Mouse (Mus musculus) spleen, adult 10 weeks (tissue): ENCODE measurements around the gene Trim3. TPM values are rescaled to one million over a fixed set of nuclear protein-coding genes. Genes with fewer than 3 reads are reported as not detected.

Experiments used
- polyA plus RNA-seq: library from polyadenylated mRNA; stranded (reverse); fragments of 350-450 nt; fragmentation: Illumina TruSeq; extraction: RNeasy Lipid Tissue Mini Kit (QIAGEN cat#74804); gene quantifications from one replicate; pipeline ENCODE4 v1.2.3, GENCODE M21; 2015; ENCODE audit warnings: low replicate concordance; ENCODE audit not compliant: insufficient read depth

The Trim3 gene
- polyA plus RNA-seq = 38.1 TPM

DNA sequence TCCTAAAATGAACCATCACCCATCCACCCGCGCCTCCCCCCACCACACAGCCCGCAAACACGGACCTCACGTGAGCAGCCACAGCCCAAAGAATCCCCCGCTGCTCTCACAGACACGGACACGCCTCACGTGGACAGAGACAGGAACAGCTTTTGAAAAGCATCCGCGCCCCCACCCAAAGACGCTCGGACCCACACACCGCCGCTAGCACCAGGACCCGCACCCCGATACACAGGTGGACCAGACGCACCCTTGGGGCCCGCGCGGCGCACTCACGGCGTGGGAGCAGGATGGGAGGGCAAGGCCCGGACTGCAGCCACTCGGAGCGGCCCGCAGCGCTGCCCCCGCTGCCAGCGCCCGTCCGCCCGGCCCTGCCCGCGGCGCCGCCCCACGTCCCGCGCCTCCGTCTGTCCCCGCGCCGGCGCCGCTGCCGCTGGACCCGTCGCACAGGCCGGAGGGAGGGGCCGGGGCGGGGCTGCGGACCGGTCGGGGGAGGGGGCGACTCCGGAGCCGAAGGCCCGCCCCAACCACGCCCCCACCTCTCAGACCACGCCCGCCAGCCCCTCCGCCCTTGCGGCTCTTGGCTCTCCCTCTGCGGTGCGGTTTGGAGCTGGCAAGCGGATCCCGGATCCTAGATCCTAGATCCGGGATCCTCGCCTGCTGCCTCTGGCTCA lies at the start of gene Trim3:
Trim3 (minus strand) TSS at position 445 of the 674 bp plus-strand sequence.

DNA sequence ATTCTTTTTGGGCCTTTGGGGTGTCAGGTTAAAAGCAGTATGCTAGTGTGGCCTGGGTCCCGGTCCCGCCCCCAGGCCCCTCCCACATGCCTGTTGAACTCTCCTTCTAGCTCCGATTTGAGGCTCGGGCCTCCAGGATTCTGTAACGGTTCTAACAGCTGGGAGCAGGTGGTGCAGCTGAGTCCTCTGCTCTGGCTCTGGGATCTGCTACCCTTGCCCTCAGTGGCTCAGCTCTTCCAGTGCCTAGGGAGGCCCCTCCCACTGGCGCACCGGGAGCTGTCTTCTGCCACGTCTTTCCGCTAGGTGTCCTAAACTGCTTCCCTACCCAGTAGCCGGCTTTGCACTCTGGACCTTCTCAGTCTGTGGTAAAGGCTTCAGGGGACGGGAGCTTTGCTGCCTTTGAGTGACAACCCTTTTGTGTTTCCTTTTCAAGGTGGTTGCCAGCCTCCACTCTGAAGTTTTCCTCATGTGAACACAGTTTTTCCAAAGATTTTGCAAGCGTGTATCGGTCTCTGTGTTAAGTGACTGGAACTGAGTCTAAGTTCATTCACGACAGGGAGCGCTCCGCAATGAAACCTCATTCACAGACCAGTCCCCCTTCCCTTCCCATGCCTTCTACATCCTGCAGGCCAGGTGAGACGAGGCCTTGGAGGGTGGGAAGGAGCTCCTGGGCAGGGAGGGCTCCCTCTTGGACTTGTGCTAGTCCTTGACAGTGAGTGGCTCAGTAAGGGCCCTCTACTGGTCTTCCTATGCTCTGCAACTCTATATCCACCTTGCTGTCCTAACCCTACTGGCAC lies 17.5 kb upstream of the Trim3 start, which contains the start of gene Dnhd1:
Dnhd1 (plus strand) TSS at position 189 of the 797 bp plus-strand sequence.

DNA sequence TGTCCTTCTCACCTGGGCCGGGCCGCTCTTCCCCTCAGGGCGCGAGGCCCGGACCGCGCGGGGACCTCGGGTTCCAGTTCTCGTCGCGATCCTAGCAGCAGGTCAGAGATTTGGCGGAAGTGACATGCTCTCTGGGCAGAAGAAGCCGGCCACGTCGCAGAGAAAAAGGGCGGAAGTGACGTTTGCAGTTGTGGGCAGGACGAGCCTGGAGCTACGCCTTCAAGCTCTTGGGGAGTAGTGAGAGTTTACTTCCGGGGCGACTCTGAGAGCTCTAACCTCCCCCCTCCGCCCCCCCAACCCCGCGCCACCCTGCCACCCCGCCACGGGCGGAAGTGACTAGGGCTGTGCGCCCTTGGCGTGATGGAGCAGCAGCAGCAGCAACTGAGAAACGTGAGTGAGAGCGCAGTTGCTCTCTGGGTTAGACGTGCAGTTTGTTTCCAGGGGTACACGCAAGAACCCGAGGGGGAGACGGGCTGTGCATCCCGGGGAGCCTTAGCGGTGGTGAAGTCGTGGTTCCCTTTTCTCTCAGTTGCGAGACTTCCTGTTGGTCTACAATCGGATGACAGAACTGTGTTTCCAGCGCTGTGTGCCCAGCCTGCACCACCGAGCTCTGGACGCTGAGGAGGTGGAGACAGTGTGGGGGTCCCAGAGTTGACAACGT lies 7.0 kb upstream of the Trim3 start, which contains the start of the genes Arfip2 and Gm45799:
Arfip2 (minus strand) TSS at position 184 of the 661 bp plus-strand sequence.
Gm45799 (plus strand) TSS at position 320 of the 661 bp plus-strand sequence.

DNA sequence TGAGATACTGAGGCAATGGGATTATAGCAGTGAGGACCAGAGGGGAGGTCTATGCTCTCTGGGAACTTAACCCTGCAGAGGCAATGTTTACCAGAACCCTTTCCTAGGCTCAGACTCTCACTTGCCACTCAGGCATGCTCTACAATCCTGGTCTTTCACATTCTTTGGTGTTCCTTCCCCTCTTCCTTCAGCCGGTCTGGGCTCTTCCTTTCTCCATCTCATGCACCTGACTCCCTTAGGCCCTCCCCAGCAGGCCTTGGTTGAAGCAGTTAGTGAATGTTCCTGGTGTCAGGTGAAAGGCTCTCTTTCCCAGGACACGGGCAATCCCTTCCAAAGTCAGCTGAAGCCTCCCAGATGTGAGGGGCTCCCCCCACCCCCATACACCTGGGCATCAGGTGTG lies 6.4 kb upstream of the Trim3 start, which contains the start of gene Timm10b:
Timm10b (plus strand) TSS at position 301 of the 400 bp plus-strand sequence.

DNA sequence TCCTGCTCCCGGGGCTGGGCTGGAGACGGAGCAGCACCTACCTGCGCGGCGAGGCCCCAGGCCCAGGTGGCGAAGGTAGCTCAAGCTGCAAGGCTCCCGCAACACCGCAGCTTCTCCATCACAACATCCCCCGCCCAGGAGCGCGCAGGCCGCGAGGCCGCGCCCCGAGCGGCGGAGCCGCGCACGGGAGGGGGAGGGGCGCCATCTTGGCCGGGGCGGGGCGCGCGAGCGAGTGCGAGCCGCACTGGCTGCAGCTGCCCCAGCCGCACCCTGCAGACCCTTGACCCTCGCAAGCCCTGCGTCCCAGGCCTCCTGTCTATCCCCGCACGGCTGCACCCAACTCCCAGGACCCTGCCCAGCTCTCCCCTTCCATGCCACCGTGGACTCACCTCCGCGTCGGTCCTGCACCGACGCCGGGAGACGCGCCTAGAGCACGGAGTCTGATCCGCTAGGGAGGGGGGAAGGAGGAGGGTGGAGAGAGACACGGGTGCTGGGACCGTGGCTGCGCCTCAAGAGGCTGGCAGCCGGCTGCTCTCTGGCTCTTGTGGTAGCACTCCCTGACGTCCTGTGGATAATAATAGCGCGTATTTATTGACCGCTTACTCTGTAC lies 52.2 kb downstream of the Trim3 start, which contains the start of gene Apbb1:
Apbb1 (minus strand) TSS at position 560 of the 610 bp plus-strand sequence.

Other genes with a start within 250 kb of the Trim3 start
- gene Fam160a2, start 233.5 kb downstream of the Trim3 start, polyA plus RNA-seq = 19.9 TPM
- not detected for gene Cnga4, start 229.0 kb downstream of the Trim3 start, polyA plus RNA-seq
- gene Cckbr, start 207.8 kb downstream of the Trim3 start, polyA plus RNA-seq = not detected
- 12.3 TPM for gene Cavin3, start 151.3 kb downstream of the Trim3 start, polyA plus RNA-seq
- 12.2 TPM for gene Smpd1, start 79.2 kb downstream of the Trim3 start, polyA plus RNA-seq
- gene Apbb1, start 51.9 kb downstream of the Trim3 start, polyA plus RNA-seq = 1.8 TPM
- gene Hpx, start 33.4 kb downstream of the Trim3 start, polyA plus RNA-seq = 0.26 TPM
- gene Timm10b, start 6.5 kb upstream of the Trim3 start, polyA plus RNA-seq = 33.4 TPM
- 23.6 TPM for gene Arfip2, start 6.8 kb upstream of the Trim3 start, polyA plus RNA-seq
- gene Gm45799, start 7.0 kb upstream of the Trim3 start, polyA plus RNA-seq = 6.7 TPM
- gene Dnhd1, start 17.3 kb upstream of the Trim3 start, polyA plus RNA-seq = 7.2 TPM
- gene Ilk, start 103.0 kb upstream of the Trim3 start, polyA plus RNA-seq = 159 TPM
- 51.1 TPM for gene Rrp8, start 103.8 kb upstream of the Trim3 start, polyA plus RNA-seq
- 127 TPM for gene Taf10, start 110.8 kb upstream of the Trim3 start, polyA plus RNA-seq
- 96.7 TPM for gene Tpp1, start 118.7 kb upstream of the Trim3 start, polyA plus RNA-seq
- gene Dchs1, start 154.1 kb upstream of the Trim3 start, polyA plus RNA-seq = 2.1 TPM
- 71.3 TPM for gene Mrpl17, start 177.5 kb upstream of the Trim3 start, polyA plus RNA-seq